Mouse (Mus musculus) liver, embryonic 15.5 days (tissue): ENCODE results near the gene Dusp6. TPM values are rescaled to one million over a fixed set of nuclear protein-coding genes. Genes with fewer than 3 reads are reported as not detected.

Experiments
- ATAC-seq: fragments of 200-750 bp; cut with Nextera tagmentation; 2 replicates; pipeline ENCODE4 v1.8.0; 2017; ENCODE audit warnings: moderate number of reproducible peaks, mild to moderate bottlenecking, moderate library complexity; ENCODE audit not compliant: insufficient read depth
- H3K27ac ChIP-seq: fragments of 300-500 bp; sonication (generic); replicated peaks from 2 replicates; pipeline ENCODE4 v1.5.1; 2015; ENCODE audit warnings: mild to moderate bottlenecking, inconsistent platforms
- H3K27me3 ChIP-seq: fragments of 300-500 bp; sonication (generic); 2 replicates; pipeline ENCODE4 v1.6.1; 2015; ENCODE audit warnings: mild to moderate bottlenecking, inconsistent platforms
- H3K36me3 ChIP-seq: fragments of 300-500 bp; sonication (generic); replicated peaks from 2 replicates; pipeline ENCODE4 v1.6.1; 2015; ENCODE audit warnings: moderate library complexity, mild to moderate bottlenecking, inconsistent platforms
- H3K4me1 ChIP-seq: fragments of 300-500 bp; sonication (generic); replicated peaks from 2 replicates; pipeline ENCODE4 v1.6.1; 2015; ENCODE audit warnings: inconsistent platforms
- H3K4me2 ChIP-seq: fragments of 300-500 bp; sonication (generic); 2 replicates; pipeline ENCODE4 v1.6.1; 2015; ENCODE audit warnings: moderate library complexity, mild to moderate bottlenecking, inconsistent platforms
- H3K4me3 ChIP-seq: fragments of 300-500 bp; sonication (generic); replicated peaks from 2 replicates; pipeline ENCODE4 v1.5.1; 2015; ENCODE audit warnings: mild to moderate bottlenecking, inconsistent platforms
- H3K9ac ChIP-seq: fragments of 300-500 bp; sonication (generic); 2 replicates; pipeline ENCODE4 v1.6.1; 2015; ENCODE audit warnings: moderate library complexity, mild to moderate bottlenecking, inconsistent platforms
- H3K9me3 ChIP-seq: fragments of 300-500 bp; sonication (generic); replicated peaks from 2 replicates; pipeline ENCODE4 v1.6.1; 2016; ENCODE audit warnings: inconsistent platforms
- WGBS: fragments of 180-500 bp; shearing (Covaris S2); methylation state at CpG from one replicate; pipeline ENCODE4 v1.1.7; 2015; ENCODE audit warnings: mixed read lengths; ENCODE audit not compliant: insufficient replicate concordance; 5-methylcytosine and 5-hydroxymethylcytosine counted together
- polyA plus RNA-seq: library from polyadenylated mRNA; unstranded; fragments of >200 nt; fragmentation: Nextera tagmentation; extraction: Ambion mirVana; gene quantifications from 2 replicates; pipeline ENCODE4 v1.2.1, GENCODE M21; 2015

Dusp6 gene
- polyA plus RNA-seq, 1 experiment from 2014 or later = 19.1 TPM

DNA sequence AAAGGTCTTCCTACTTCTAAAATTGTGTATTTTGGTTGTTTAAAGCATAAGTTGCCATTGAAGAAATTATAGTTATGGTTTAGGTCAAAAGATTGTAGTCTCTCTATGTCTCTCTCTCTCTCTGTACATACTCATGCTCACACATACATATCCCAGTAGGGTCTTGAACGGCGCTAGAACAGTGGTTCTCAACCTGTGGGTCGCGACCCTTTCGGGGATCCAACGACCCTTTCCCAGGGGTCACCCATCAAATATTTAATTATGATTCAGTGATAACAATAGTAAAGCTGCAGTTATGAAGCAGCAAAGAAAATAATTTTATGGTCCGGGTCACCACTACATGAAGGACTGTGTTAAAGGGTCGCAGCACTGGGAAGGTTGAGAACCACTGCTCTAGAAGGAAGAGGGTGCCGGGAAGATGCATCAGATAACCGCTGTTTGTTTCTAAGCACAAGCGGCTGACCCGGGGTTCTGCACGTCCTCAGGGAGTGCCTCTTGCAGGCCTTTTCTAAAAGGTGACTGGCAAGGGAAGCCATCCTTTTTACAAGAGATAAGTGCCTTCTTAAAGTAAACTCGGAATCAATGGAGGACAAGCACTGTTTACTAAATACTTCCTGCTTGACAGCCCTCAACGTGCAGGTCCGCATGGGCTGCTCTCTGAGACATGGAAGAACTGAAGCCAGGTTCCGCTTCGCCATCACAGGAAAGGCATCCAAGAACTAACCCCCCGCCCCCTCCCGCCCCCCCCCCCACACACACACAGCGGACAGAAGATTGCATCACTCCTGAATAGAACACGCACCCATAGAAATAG lies 16.2 kb downstream of the Dusp6 start:
- Histone ChIP-seq H3K36me3 (no peaks in the 10 kb centered on the region), H3K9me3 (no peaks in the 10 kb centered on the region), H3K4me1 (no peaks in the 10 kb centered on the region), H3K27ac (no peak overlapping the region), H3K4me2 (peak overlapping the region; percentile 10; the same call in 1 of the 2 replicates), H3K4me3 (no peak overlapping the region), H3K27me3 (no peaks in the 10 kb centered on the region), H3K9ac (no peak overlapping the region)
- 44% methylated on average over 22 of the region's 22 CpGs for WGBS
- no peak for ATAC-seq

DNA sequence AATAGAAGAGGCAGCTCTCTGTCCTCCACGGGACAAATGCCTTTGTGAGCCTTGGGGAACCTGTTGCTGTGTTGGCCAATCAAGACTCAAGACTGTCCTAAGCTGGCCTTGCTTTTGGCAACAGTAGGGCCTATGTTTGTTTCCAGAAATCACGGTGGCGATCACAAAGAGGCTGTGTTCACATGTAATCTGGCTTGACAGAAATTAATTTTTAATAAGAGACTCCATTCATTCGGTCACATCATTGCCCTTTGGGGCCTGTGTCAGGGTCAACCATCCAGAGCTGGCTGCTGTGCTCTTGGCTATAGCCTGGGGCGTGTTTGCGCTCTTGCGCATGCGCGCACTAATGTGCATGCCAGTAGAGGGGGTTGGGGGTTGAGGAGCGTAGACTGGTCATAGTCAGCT lies 21.0 kb downstream of the Dusp6 start:
- Histone ChIP-seq H3K9me3 (no peaks in the 10 kb centered on the region), H3K27ac (no peak overlapping the region), H3K4me1 (0 out of 2 replicates have a peak, but pooled peaks cover 4% of the 10 kb centered on the region), H3K27me3 (peaks cover 4% of the 10 kb centered on the region; the same call in 1 of the 2 replicates), H3K4me3 (no peak overlapping the region), H3K36me3 (no peaks in the 10 kb centered on the region), H3K9ac (no peak overlapping the region), H3K4me2 (no peak overlapping the region)
- no peak for ATAC-seq
- 79% methylated on average over 10 of the region's 10 CpGs for WGBS

DNA sequence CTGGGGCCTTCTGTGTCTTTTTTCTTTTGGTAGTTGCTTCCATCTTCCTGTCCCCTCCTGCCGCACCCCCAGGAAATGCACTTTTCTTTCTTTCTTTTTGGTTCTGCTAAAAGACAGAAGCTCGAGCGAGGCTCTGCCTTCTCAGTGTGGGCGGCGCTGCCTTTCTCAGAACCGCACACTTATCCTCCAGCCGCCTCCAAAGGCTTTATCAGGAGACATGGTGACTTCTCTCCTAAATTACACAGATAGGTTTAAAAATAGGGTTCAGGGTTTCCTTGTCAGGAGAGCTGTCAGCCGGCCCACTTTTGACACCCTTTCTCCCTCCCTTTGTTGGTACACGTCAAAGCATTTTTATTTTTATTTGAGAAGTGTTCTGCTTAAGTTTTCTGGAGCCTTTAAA lies 21.9 kb downstream of the Dusp6 start:
- no peak overlapping the region for H3K4me2 ChIP-seq
- WGBS = 22% methylated on average over 9 of the region's 9 CpGs
- no peak for ATAC-seq
- 0 out of 2 replicates have a peak, but pooled peaks cover 4% of the 10 kb centered on the region for H3K4me1 ChIP-seq
- H3K36me3 ChIP-seq = no peaks in the 10 kb centered on the region
- H3K9ac ChIP-seq = no peak overlapping the region
- H3K4me3 ChIP-seq = no peak overlapping the region
- H3K9me3 ChIP-seq = no peaks in the 10 kb centered on the region
- peaks cover 4% of the 10 kb centered on the region; the same call in 1 of the 2 replicates for H3K27me3 ChIP-seq
- 0 out of 2 replicates have a peak overlapping the region, but pooled peaks have one; percentile 6 for H3K27ac ChIP-seq

DNA sequence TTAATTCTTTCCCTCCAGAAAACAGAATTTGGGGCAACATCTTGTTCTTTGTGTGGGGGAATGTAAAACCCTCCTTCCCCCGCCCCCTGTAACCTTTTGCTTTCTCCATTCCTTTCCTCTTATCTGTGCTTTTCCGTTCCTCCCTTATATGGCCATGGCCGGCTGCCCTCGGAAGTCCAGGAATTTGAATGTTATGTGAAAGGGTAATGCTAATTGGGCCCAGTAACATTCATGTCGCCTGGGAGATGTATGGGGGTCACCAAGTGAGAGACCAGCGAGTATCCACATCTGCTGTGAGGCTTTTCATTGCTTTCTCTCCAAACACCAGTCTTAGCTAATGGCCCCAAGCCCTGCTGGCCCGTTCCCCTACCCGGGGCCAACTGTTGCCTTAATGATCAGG lies 22.7 kb downstream of the Dusp6 start:
- Histone ChIP-seq H3K27me3 (peaks cover 4% of the 10 kb centered on the region; the same call in 1 of the 2 replicates), H3K4me2 (no peak overlapping the region)
- 44% methylated on average over 8 of the region's 8 CpGs for WGBS

DNA sequence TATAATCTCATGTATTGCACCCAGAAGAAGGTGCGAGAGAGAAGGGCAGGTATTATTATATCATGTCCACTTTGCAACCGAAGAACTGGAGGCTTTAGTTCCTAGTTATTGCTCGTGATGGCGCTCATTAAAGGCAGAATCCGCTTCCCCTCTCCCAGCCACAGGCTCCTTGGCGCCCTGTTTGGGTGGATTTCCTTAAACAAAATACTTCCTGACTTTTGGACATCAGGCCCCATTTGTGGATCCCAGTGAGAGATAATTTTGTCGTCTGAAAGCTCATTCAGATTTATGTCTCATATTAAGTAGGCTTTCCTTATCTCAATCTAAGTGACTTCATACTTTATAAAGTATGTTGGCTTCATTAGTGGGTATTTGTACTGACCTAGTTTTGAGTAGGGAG lies 23.2 kb downstream of the Dusp6 start:
- peaks cover 4% of the 10 kb centered on the region; the same call in 1 of the 2 replicates for H3K27me3 ChIP-seq
- no peaks in the 10 kb centered on the region for H3K36me3 ChIP-seq
- no peak overlapping the region for H3K27ac ChIP-seq
- 0 out of 2 replicates have a peak, but pooled peaks cover 4% of the 10 kb centered on the region for H3K4me1 ChIP-seq
- 45% methylated on average over 7 of the region's 7 CpGs for WGBS
- ATAC-seq = no peak
- H3K9ac ChIP-seq = no peak overlapping the region
- H3K4me3 ChIP-seq = no peak overlapping the region
- H3K4me2 ChIP-seq = no peak overlapping the region
- H3K9me3 ChIP-seq = no peaks in the 10 kb centered on the region

More for the DNA sequence above, 22.7 kb downstream of the Dusp6 start:
- Histone ChIP-seq H3K36me3 (no peaks in the 10 kb centered on the region), H3K9me3 (no peaks in the 10 kb centered on the region), H3K4me1 (0 out of 2 replicates have a peak, but pooled peaks cover 4% of the 10 kb centered on the region), H3K27ac (no peak overlapping the region), H3K9ac (no peak overlapping the region), H3K4me3 (no peak overlapping the region)
- no peak for ATAC-seq

DNA sequence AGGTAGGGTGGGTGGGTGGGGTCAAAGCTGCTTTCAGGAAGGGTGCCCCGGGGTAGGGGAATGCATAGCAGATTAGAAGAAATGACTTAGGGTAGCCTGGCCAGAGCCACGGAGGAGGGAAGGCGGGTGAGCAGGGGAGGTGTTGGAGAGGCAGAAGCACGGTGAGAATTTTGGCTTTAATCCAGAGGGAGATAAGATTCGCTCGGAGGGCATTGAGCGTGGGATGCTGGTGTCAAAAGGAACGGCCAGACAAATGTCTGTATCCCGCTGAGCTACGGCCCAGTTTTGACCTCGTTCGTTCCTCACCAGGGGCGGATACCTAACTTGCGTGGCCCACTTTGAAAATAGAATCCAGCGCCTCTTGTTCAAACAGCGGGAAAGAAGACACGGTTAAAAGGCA lies 23.8 kb downstream of the Dusp6 start:
- Histone ChIP-seq H3K27me3 (peaks cover 4% of the 10 kb centered on the region; the same call in 1 of the 2 replicates), H3K4me3 (peak overlapping the region; percentile 14; the same call in 1 of the 2 replicates), H3K36me3 (no peaks in the 10 kb centered on the region), H3K4me2 (peak overlapping the region; percentile 46), H3K9ac (no peak overlapping the region), H3K27ac (no peak overlapping the region), H3K4me1 (0 out of 2 replicates have a peak, but pooled peaks cover 4% of the 10 kb centered on the region), H3K9me3 (no peaks in the 10 kb centered on the region)
- no peak for ATAC-seq
- 13% methylated on average over 17 of the region's 17 CpGs for WGBS

DNA sequence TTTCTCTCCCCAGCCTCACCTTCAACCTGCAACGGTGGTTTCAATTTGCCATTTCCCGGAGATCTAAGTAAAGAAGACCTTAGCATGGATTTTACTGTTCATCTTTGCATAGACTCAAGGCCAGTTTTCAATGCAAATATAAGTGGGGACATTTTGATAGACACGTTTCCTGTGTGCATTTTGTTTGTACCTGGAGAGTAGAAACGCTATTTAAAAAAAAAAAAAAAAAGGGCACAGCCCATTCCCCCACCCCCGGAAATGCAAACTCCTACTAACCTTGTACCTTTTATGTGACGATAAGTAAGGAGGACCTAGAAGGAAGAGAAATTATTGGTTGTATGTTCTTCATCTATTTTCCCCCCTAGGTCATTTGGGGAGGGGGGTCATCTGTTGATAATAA lies 24.2 kb downstream of the Dusp6 start:
- ATAC-seq = no peak
- WGBS = 23% methylated on average over 6 of the region's 6 CpGs
- Histone ChIP-seq H3K4me1 (0 out of 2 replicates have a peak, but pooled peaks cover 4% of the 10 kb centered on the region), H3K4me2 (peak overlapping the region; percentile 46), H3K27ac (no peak overlapping the region), H3K9me3 (no peaks in the 10 kb centered on the region), H3K4me3 (peak overlapping the region; percentile 14; the same call in 1 of the 2 replicates), H3K36me3 (no peaks in the 10 kb centered on the region), H3K27me3 (peaks cover 4% of the 10 kb centered on the region; the same call in 1 of the 2 replicates), H3K9ac (no peak overlapping the region)

DNA sequence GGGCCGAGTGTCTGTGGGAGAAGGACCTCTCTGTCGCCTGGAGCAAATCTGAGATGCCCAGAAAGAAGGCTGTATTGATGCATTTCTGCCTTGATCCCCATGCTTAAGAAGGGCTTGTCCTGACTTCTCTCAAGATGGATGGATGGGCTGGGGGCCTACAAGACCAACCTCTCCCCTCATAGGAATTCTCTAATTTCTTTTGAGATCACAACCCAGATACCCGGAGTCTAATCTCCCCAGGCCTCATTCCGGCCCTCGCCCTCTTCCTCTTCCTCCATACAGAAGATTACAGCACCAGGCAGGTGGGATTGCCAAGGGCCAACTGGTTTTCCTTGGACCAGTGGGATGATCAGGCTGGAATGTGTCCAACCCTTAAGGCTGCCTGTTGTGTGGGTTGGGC lies 26.1 kb downstream of the Dusp6 start:
- no peaks in the 10 kb centered on the region for H3K9me3 ChIP-seq
- H3K4me2 ChIP-seq = no peak overlapping the region
- no peak overlapping the region for H3K4me3 ChIP-seq
- 72% methylated on average over 5 of the region's 5 CpGs for WGBS
- ATAC-seq = no peak
- no peak overlapping the region for H3K9ac ChIP-seq
- H3K27me3 ChIP-seq = peaks cover 4% of the 10 kb centered on the region; the same call in 1 of the 2 replicates
- H3K4me1 ChIP-seq = 0 out of 2 replicates have a peak, but pooled peaks cover 4% of the 10 kb centered on the region
- H3K27ac ChIP-seq = no peak overlapping the region
- no peaks in the 10 kb centered on the region for H3K36me3 ChIP-seq

DNA sequence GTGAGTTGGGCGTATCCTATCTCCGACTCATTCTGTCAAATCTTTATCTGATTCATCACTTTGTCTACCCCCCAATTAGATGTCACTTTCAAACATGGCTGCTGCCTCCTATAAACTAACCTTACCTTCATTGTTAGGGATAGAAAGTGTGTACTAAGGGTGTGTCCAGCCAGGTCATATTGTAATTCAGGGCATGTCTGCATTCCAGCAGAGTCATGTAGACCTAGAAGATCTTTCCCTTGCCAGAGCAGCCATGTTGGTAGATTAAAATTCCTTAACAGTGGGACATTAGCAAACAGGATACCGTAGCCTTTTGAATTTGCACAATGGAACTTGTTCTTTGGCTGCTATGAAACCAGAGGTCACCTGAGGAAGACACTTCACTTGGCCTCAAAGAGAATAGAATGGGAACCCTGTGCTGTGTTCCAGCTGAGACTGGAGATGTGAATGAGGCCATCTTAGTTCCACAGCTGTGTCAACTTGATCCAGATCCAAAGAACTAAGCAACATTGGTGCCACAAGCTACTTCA lies 30.1 kb downstream of the Dusp6 start:
- WGBS = 65% methylated on average over 3 of the region's 3 CpGs
- H3K9me3 ChIP-seq = no peaks in the 10 kb centered on the region
- no peak overlapping the region for H3K27ac ChIP-seq
- no peaks in the 10 kb centered on the region for H3K36me3 ChIP-seq
- no peak overlapping the region for H3K4me3 ChIP-seq
- H3K27me3 ChIP-seq = no peaks in the 10 kb centered on the region
- H3K9ac ChIP-seq = no peak overlapping the region
- no peak for ATAC-seq
- no peak overlapping the region for H3K4me2 ChIP-seq
- H3K4me1 ChIP-seq = no peaks in the 10 kb centered on the region

DNA sequence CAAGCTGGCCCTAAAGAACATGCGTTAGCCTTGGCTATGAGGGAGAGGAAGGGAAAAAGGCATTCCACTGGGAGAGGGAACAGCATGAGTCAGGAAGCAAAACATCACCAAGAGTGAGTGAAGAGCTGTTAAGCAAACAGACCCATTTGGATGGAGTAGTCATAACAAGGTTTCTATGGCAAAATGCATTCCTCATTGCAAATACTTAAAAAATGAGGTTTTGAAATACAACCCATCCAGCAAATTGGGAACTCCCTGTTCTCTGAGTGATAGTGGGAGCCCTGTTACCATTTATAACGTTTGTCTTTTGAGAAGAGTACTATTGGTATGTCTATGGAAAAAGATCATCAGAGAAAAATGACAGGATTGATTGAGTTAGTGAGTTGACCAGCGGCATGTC lies 34.7 kb downstream of the Dusp6 start:
- Histone ChIP-seq H3K4me2 (no peak overlapping the region), H3K27ac (no peak overlapping the region), H3K36me3 (no peaks in the 10 kb centered on the region), H3K9ac (no peak overlapping the region), H3K4me3 (no peak overlapping the region), H3K9me3 (no peaks in the 10 kb centered on the region), H3K4me1 (no peaks in the 10 kb centered on the region), H3K27me3 (no peaks in the 10 kb centered on the region)
- WGBS = 53% methylated on average over 3 of the region's 3 CpGs
- no peak for ATAC-seq
